Mouse (Mus musculus) lung, embryonic 16.5 days (tissue): ENCODE measurements around the gene Slc24a4. TPM values are rescaled to one million over a fixed set of nuclear protein-coding genes. Genes with fewer than 3 reads are reported as not detected.

Experiments used
- ATAC-seq: fragments of 200-750 bp; cut with Nextera tagmentation; 2 replicates; pipeline ENCODE4 v1.8.0; 2017; ENCODE audit warnings: low read depth, mild to moderate bottlenecking, moderate library complexity
- H3K27ac ChIP-seq: fragments of 300-500 bp; sonication (generic); 2 replicates; pipeline ENCODE4 v1.5.1; 2014; ENCODE audit warnings: mild to moderate bottlenecking, control low read depth, low read length
- H3K27me3 ChIP-seq: fragments of 300-500 bp; sonication (generic); 2 replicates; pipeline ENCODE4 v1.6.1; 2014; ENCODE audit warnings: low read depth, low read length, mixed read lengths; ENCODE audit not compliant: control insufficient read depth, insufficient read depth
- H3K36me3 ChIP-seq: fragments of 300-500 bp; sonication (generic); 2 replicates; pipeline ENCODE4 v1.6.1; 2014; ENCODE audit warnings: low read length; ENCODE audit not compliant: control insufficient read depth, insufficient read depth
- H3K4me1 ChIP-seq: fragments of 300-500 bp; sonication (generic); replicated peaks from 2 replicates; pipeline ENCODE4 v1.6.1; 2014; ENCODE audit warnings: low read length, mixed read lengths; ENCODE audit not compliant: control insufficient read depth, insufficient read depth
- H3K4me2 ChIP-seq: fragments of 300-500 bp; sonication (generic); 2 replicates; pipeline ENCODE4 v1.6.1; 2014; ENCODE audit warnings: low read depth, low read length, control low read depth
- H3K4me3 ChIP-seq: fragments of 300-500 bp; sonication (generic); 2 replicates; pipeline ENCODE4 v1.5.1; 2014; ENCODE audit warnings: mild to moderate bottlenecking, low read length, control low read depth
- H3K9ac ChIP-seq: fragments of 300-500 bp; sonication (generic); 2 replicates; pipeline ENCODE4 v1.6.1; 2014; ENCODE audit warnings: low read length, control low read depth
- H3K9me3 ChIP-seq: fragments of 300-500 bp; sonication (generic); 2 replicates; pipeline ENCODE4 v1.6.1; 2016; ENCODE audit warnings: low read length; ENCODE audit not compliant: control insufficient read depth
- WGBS: fragments of 180-500 bp; shearing (Covaris S2); extraction: QIAGEN DNeasy Blood & Tissue Kit; methylation state at CpG from one replicate; pipeline ENCODE4 v1.1.7; 2014; 5-methylcytosine and 5-hydroxymethylcytosine counted together
- polyA plus RNA-seq: library from polyadenylated mRNA; unstranded; fragments of >200 nt; fragmentation: Nextera tagmentation; extraction: Ambion mirVana; gene quantifications from 2 replicates; pipeline ENCODE4 v1.2.1, GENCODE M21; 2015

Slc24a4 gene
- polyA plus RNA-seq, 1 experiment from 2014 or later = 3.1 TPM

DNA sequence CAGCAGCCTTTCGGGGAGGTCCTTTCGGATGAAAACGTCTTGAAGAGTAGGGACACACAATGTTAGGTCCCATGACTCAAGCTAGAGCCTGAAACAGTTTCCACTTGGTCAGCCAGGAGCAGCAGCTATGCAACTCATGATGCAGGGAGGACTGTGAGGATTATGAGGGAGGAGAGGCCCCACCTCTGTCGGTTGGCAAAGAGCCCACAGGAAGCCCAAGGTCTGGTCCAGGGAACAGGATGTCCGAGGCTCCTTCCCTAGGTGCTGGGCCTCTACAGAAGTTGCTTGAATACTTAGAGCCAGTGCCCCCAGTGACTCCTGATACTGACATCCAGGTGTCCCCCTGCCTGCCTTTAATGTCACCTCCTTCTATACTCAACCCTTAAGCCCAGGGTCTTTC lies 182.9 kb downstream of the Slc24a4 start:
- H3K4me2 ChIP-seq = no peak overlapping the region
- WGBS = 75% methylated on average over 5 of the region's 5 CpGs
- no peaks in the 10 kb centered on the region for H3K9me3 ChIP-seq
- no peak overlapping the region for H3K4me3 ChIP-seq
- peaks cover 9% of the 10 kb centered on the region; the same call in 1 of the 2 replicates for H3K36me3 ChIP-seq
- no peak overlapping the region for H3K9ac ChIP-seq
- ATAC-seq = no peak
- H3K27me3 ChIP-seq = no peaks in the 10 kb centered on the region
- H3K27ac ChIP-seq = no peak overlapping the region
- H3K4me1 ChIP-seq = peaks cover 25% of the 10 kb centered on the region

Other genes starting within 250 kb of the Slc24a4 start
- gene Trip11, start 215.5 kb upstream of the Slc24a4 start, polyA plus RNA-seq = 23.4 and 26.7 TPM in 2 replicates
- 15.7 and 16.8 TPM in 2 replicates for gene Atxn3, start 170.5 kb upstream of the Slc24a4 start, polyA plus RNA-seq
- gene Cpsf2, start 152.7 kb upstream of the Slc24a4 start, polyA plus RNA-seq = 24.8 and 27.2 TPM in 2 replicates
- gene Rin3, start 154.3 kb downstream of the Slc24a4 start, polyA plus RNA-seq = 16.4 and 16.7 TPM in 2 replicates